Mouse (Mus musculus) mouse trophoblast stem cell (cell line): ENCODE data around the gene Gm8334.
"Not testable (repeated sequence)": the region's sequence is repeated elsewhere in the genome, so short reads cannot be mapped to it uniquely, and the experiment has no call there.

ENCODE experiments used
- in situ Hi-C, 2 experiments: fragments of 300-500 bp; cut with MseI, MboI; formaldehyde crosslinking; loops; 2 replicates in 1 of 2; 3 replicates in 1 of 2; pipeline ENCODE4 v1.15.1; 2025

Gm8334 gene

GRCm38 (mm10) chrX:148615053-148615452 is at the start of gene Gm8334:
TSS of gene Gm8334 (minus strand) at chrX:148615153.
- in situ Hi-C loops = not testable (repeated sequence)

GRCm38 (mm10) chrX:148663298-148663697 is 48.3 kb upstream of the Gm8334 start, which contains the start of gene Gm15127:
TSS of gene Gm15127 (plus strand) at chrX:148663598.
- in situ Hi-C loops = not testable (repeated sequence)
